Mouse (Mus musculus) spleen, adult 2 months (tissue): ENCODE data around the gene Stat2.

ENCODE experiments used
- CTCF ChIP-seq: fragments of 200-500 bp; IDR thresholded peaks from 2 replicates; pipeline ENCODE4 v1.5.1; 2011; ENCODE audit warnings: mild to moderate bottlenecking, inconsistent platforms; ENCODE audit not compliant: insufficient read depth, insufficient read length, insufficient replicate concordance; ENCODE audit errors: extremely low read depth
- POLR2A ChIP-seq: fragments of 200-500 bp; IDR thresholded peaks from 2 replicates; pipeline ENCODE4 v1.6.1; 2011; ENCODE audit warnings: low read depth, low read length, inconsistent platforms

DNA sequence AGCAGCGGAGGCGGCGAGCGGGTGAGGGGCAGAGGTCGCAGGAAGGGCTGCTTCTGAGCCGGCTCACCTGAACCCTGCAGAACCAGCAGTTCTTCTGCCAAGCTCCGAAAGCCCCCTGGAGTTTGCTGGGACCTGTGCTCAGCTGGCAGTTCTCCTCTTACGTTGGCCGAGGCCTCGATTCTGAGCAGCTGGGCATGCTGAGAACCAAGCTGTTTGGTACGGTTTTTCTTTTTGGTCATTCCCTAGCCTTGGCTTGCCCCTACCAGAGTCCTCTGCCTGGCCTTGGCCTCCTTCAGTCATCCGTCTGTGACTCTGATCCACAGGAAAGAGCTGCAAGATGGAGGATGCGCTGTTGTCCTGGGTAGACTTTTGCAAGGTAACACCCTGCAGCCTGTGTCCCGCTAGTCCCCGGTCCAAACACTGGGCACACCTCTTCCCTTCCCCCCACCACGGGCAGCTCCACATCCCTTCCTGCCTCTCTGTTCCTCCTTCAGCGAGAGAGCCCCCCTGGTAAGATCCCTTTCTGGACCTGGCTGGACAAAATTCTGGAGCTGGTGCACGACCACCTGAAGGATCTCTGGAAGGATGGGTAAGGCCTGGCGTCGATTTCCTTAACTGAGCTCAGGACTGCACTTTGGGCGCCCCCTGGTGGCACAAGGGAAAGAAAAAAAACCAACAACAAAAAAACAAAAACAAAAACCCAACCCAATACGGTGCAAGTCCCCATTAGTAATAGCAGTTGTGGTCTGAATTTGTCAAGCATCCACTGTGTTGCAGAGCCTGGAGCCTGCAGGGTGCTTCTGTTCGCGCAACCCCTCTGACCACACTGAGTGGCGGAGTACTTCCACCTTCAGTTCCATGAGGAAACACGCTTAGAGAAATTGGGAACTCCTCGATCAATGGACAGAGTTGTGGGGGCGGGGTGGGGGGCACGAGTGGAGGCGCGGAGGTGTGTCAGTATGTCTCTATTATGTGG, 13.5 kb downstream of the Stat2 start:
- TF ChIP-seq POLR2A (no peak), CTCF (peak; percentile 56; the same call in 1 of the 2 replicates)
